Mouse (Mus musculus): ENCODE data around the gene Rnf135. TPM values are rescaled to one million over a fixed set of nuclear protein-coding genes. Genes with fewer than 3 reads are reported as not detected.
"Not testable (repeated sequence)": the region's sequence is repeated elsewhere in the genome, so short reads cannot be mapped to it uniquely, and the experiment has no call there.

Gene Rnf135
- total RNA-seq, 2 experiments from 2014 or later: 16.0 to 16.2 TPM

- no peak for DNase-seq (ENCODE audit: low spot score in 2 of 2)
Measured at GRCm38 (mm10) chr11:80199773-80200172, 16.1 kb downstream of the Rnf135 start.

- no peak for DNase-seq (ENCODE audit: low spot score in 2 of 2)
Measured at GRCm38 (mm10) chr11:80200326-80200725, 16.7 kb downstream of the Rnf135 start.

- no peak for DNase-seq (ENCODE audit: low spot score in 2 of 2)
Measured at GRCm38 (mm10) chr11:80202296-80202695, 18.6 kb downstream of the Rnf135 start.

GRCm38 (mm10) chr11:80204037-80204436, 20.4 kb downstream of the Rnf135 start:
- no peak for DNase-seq (ENCODE audit: low spot score in 2 of 2)

DNA sequence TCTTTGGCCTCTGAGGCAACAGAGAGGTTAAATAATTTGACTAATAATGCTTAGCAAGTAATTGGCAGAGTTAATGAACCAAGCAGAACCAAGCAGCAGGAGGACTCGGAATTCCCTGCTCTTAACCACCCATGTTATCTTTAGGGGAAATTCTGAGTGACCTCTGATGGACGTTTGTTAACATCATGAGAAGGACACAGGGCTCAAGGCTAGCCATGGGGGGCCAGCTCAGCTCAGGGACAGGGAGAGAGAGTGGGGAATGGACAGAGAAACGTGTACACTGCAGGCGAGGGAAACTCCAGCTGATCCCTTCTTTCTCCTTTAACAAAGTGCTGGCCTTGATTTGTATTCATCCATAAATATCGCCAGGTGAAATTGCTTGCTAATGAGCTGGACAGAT, 21.3 kb downstream of the Rnf135 start:
- DNase-seq (ENCODE audit: low spot score in 2 of 2): no peak

- DNase-seq (ENCODE audit: low spot score in 2 of 2): no peak
Measured at GRCm38 (mm10) chr11:80208465-80208859, 24.8 kb downstream of the Rnf135 start.

GRCm38 (mm10) chr11:80208860-80209800, 25.5 kb downstream of the Rnf135 start, which contains the start of gene Rhot1:
Gene Rhot1, plus strand, starts transcription at chr11:80209019.
- peak; percentile 95 to 96 for DNase-seq (ENCODE audit: low spot score in 2 of 2)

GRCm38 (mm10) chr11:80210321-80210720, 26.7 kb downstream of the Rnf135 start:
- no peak for DNase-seq (ENCODE audit: low spot score in 2 of 2)

DNA sequence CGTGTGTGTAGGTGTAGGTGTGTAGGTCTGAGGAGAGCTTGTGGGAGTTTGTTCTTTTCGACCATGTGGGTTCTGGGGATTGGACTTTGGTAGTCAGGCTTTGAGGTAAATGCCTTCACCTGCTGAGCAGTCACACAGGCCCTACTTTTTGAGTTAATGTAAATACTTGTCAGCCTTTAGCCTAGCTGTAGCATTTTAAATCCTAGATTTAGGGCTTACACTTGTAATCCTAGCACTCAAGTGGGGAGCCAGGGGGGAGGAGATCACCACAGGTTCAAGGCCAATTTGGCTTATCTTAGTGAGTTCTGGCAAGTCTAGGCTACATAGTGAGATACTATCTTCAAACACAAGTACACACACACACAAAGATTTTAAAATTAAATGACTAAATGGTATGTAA, 28.6 kb downstream of the Rnf135 start:
- DNase-seq (ENCODE audit: low spot score in 2 of 2): no peak

GRCm38 (mm10) chr11:80215291-80215690, 31.6 kb downstream of the Rnf135 start:
- no peak for DNase-seq (ENCODE audit: low spot score in 2 of 2)

- no peak for DNase-seq (ENCODE audit: low spot score in 2 of 2)
Measured at GRCm38 (mm10) chr11:80218657-80219293, 35.1 kb downstream of the Rnf135 start.

DNA sequence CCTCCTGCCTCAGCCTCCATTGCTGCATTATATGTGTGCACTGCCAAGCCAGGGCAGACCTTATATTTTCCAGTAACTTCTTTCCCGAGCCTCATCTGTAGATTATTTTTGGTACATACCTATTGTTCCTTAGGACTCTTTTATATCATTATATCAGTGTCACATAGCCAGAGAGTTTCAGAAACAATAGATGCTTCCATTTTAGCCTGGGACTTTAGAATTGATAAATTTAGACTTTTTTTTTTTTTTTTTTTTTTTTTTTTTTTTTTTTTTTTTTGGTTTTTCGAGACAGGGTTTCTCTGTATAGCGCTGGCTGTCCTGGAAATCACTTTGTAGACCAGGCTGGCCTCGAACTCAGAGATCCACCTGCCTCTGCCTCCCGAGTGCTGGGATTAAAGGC, 46.4 kb downstream of the Rnf135 start:
- DNase-seq (ENCODE audit: low spot score in 2 of 2): not testable (repeated sequence)

GRCm38 (mm10) chr11:80237278-80237677, 53.6 kb downstream of the Rnf135 start:
- no peak for DNase-seq (ENCODE audit: low spot score in 2 of 2)

GRCm38 (mm10) chr11:80238306-80238705, 54.7 kb downstream of the Rnf135 start:
- DNase-seq (ENCODE audit: low spot score in 2 of 2): no peak

- DNase-seq (ENCODE audit: low spot score in 2 of 2): no peak
Measured at GRCm38 (mm10) chr11:80247026-80247425, 63.4 kb downstream of the Rnf135 start.

DNA sequence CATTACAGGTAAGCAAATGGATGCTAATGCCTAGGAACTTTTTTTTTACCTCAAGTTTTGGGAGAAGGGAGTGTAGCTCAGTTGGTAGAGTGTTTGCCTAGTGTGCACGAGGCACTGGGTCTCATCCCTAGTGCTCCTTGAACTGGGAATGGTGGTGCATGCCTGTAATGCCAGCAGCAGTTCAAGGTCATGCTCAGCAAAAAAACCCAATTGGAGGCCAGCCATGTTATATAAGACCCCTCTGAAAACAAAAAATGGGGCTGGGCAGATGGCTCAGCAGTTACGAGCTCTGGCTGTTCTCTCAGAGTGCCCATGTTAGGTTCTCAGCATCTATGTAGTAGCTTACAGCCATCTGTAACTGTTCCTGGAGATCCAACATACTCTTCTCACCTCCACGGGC, 64.9 kb downstream of the Rnf135 start:
- DNase-seq (ENCODE audit: low spot score in 2 of 2): no peak

Other genes with a start within 250 kb of the Rnf135 start
- 10 to 100 TPM; 35.3 to 39.7 TPM for gene Utp6, start 221.5 kb upstream of the Rnf135 start, total RNA-seq (2021)
- gene Suz12, start 190.7 kb upstream of the Rnf135 start, total RNA-seq (2021): 10 to 100 TPM; 80.8 to 83.1 TPM
- gene Crlf3, start 102.9 kb upstream of the Rnf135 start, total RNA-seq (2021): 10 to 100 TPM; 25.1 to 28.0 TPM
- 10 to 100 TPM; 10.1 to 10.8 TPM for gene Atad5, start 94.5 kb upstream of the Rnf135 start, total RNA-seq (2021)
- 10 to 100 TPM; 20.9 to 22.8 TPM for gene Tefm, start 41.7 kb upstream of the Rnf135 start, total RNA-seq (2021)
- gene Adap2, start 29.7 kb upstream of the Rnf135 start, total RNA-seq (2021): 10 to 100 TPM; 11.4 to 14.3 TPM
- gene Rhot1, start 25.2 kb downstream of the Rnf135 start, total RNA-seq (2021): 10 to 100 TPM; 61.4 to 65.9 TPM
- 1 to 10 TPM; 3.9 to 4.6 TPM for gene Rhbdl3, start 117.1 kb downstream of the Rnf135 start, total RNA-seq (2021)
- gene 5730455P16Rik, start 194.2 kb downstream of the Rnf135 start, total RNA-seq (2021): 10 to 100 TPM; 23.5 to 25.2 TPM
- gene Zfp207, start 199.4 kb downstream of the Rnf135 start, total RNA-seq (2021): 100 to 1,000 TPM; 192 to 194 TPM
- 100 to 1,000 TPM; 116 to 131 TPM for gene Psmd11, start 244.8 kb downstream of the Rnf135 start, total RNA-seq (2021)